Comparison of ENCODE assay signal across 8 mouse cellular contexts in genomic region chr17:47833029-47833627, GRCm38 (mm10). TPM values are rescaled to one million over a fixed set of nuclear protein-coding genes. Genes with fewer than 3 reads are reported as not detected.
DNase-seq lines count a peak whose midpoint lies in the region; ATAC-seq lines count a peak whose summit lies in the region.

No protein-coding gene starts in this region.

- H3K27ac ChIP-seq in neural tube, embryonic 11.5 days (ENCODE audit: low read depth, low read length): no peak overlapping the region
- peak overlapping the region; percentile 96 for H3K27ac ChIP-seq in embryonic facial prominence, embryonic 13.5 days
- peak overlapping the region; percentile 93 for H3K27ac ChIP-seq in limb, embryonic 15.5 days
- H3K27ac ChIP-seq in midbrain, embryonic 15.5 days: no peak overlapping the region

- intact Hi-C loops in heart, postnatal 36 days (cut with DNase I): no loop called here

- peak; percentile 54 for ATAC-seq in neural tube, embryonic 11.5 days (ENCODE audit: insufficient read depth, low FRiP score, low TSS enrichment)
- ATAC-seq in embryonic facial prominence, embryonic 13.5 days (ENCODE audit: insufficient number of reproducible peaks, insufficient read depth, low FRiP score, low TSS enrichment, low read depth): peak; percentile 64
- ATAC-seq in limb, embryonic 15.5 days (ENCODE audit: insufficient number of reproducible peaks, low FRiP score, low TSS enrichment, low read depth): peak; percentile 84
- ATAC-seq in midbrain, embryonic 15.5 days (replicated peaks): peak; percentile 63
- ATAC-seq in monocyte, adult 5-6 weeks (replicated peaks; ENCODE audit: insufficient number of reproducible peaks, low FRiP score, low TSS enrichment, poor library complexity, severe bottlenecking): no peak

- peak overlapping the region; percentile 95 for H3K4me2 ChIP-seq in neural tube, embryonic 11.5 days (ENCODE audit: low read depth)
- peak overlapping the region; percentile 90 for H3K4me2 ChIP-seq in embryonic facial prominence, embryonic 13.5 days
- H3K4me2 ChIP-seq in limb, embryonic 15.5 days: peak overlapping the region; percentile 54
- peak overlapping the region; percentile 99 for H3K4me2 ChIP-seq in midbrain, embryonic 15.5 days

- DNase-seq in neural tube, embryonic 11.5 days (ENCODE audit: low spot score): peak; percentile 75
- no peak for DNase-seq in neural tube, embryonic 10.5 days (ENCODE audit: extremely low spot score, low spot score)
- peak; percentile 36 to 47 for DNase-seq in heart, postnatal 36 days
- DNase-seq in yolk sac, embryonic 10.5 days (ENCODE audit: low spot score): peak; percentile 83

- H3K4me3 ChIP-seq in neural tube, embryonic 11.5 days (ENCODE audit: low read depth, low read length): peak overlapping the region; percentile 70
- peak overlapping the region; percentile 93 for H3K4me3 ChIP-seq in embryonic facial prominence, embryonic 13.5 days
- H3K4me3 ChIP-seq in limb, embryonic 15.5 days: peak overlapping the region; percentile 88
- peak overlapping the region; percentile 53 for H3K4me3 ChIP-seq in midbrain, embryonic 15.5 days

- peak overlapping the region; percentile 69 for H3K9ac ChIP-seq in neural tube, embryonic 11.5 days (ENCODE audit: low read length)
- peak overlapping the region; percentile 90 for H3K9ac ChIP-seq in embryonic facial prominence, embryonic 13.5 days
- H3K9ac ChIP-seq in limb, embryonic 15.5 days: peak overlapping the region; percentile 73
- peak overlapping the region; percentile 50 for H3K9ac ChIP-seq in midbrain, embryonic 15.5 days

- WGBS in neural tube, embryonic 11.5 days: under 1% methylated on average over 39 of the region's 45 CpGs
- WGBS in embryonic facial prominence, embryonic 13.5 days: under 1% methylated on average over 44 of the region's 45 CpGs
- WGBS in limb, embryonic 15.5 days: under 1% methylated on average over 42 of the region's 45 CpGs
- WGBS in midbrain, embryonic 15.5 days: under 1% methylated on average over 42 of the region's 45 CpGs

- no peaks in the 10 kb centered on the region for H3K9me3 ChIP-seq in neural tube, embryonic 11.5 days (ENCODE audit: control insufficient read depth, low read length)
- no peaks in the 10 kb centered on the region for H3K9me3 ChIP-seq in embryonic facial prominence, embryonic 13.5 days
- no peaks in the 10 kb centered on the region for H3K9me3 ChIP-seq in limb, embryonic 15.5 days
- H3K9me3 ChIP-seq in midbrain, embryonic 15.5 days: no peaks in the 10 kb centered on the region

- H3K27me3 ChIP-seq in neural tube, embryonic 11.5 days (ENCODE audit: control insufficient read depth, insufficient read depth, low read length): peaks cover 22% of the 10 kb centered on the region
- H3K27me3 ChIP-seq in embryonic facial prominence, embryonic 13.5 days: peaks cover 3% of the 10 kb centered on the region; the same call in 1 of the 2 replicates
- H3K27me3 ChIP-seq in limb, embryonic 15.5 days: 0 out of 2 replicates have a peak, but pooled peaks cover 6% of the 10 kb centered on the region
- peaks cover 43% of the 10 kb centered on the region for H3K27me3 ChIP-seq in midbrain, embryonic 15.5 days (replicated peaks)

- no peaks in the 10 kb centered on the region for H3K36me3 ChIP-seq in neural tube, embryonic 11.5 days (ENCODE audit: control insufficient read depth, insufficient read depth, low read length)
- peaks cover 20% of the 10 kb centered on the region; the same call in 1 of the 2 replicates for H3K36me3 ChIP-seq in embryonic facial prominence, embryonic 13.5 days
- H3K36me3 ChIP-seq in limb, embryonic 15.5 days: peaks cover 17% of the 10 kb centered on the region
- H3K36me3 ChIP-seq in midbrain, embryonic 15.5 days (replicated peaks): no peaks in the 10 kb centered on the region

- peaks cover 11% of the 10 kb centered on the region for H3K4me1 ChIP-seq in neural tube, embryonic 11.5 days (ENCODE audit: control insufficient read depth, insufficient read depth, low read length)
- H3K4me1 ChIP-seq in embryonic facial prominence, embryonic 13.5 days: peaks cover 52% of the 10 kb centered on the region
- H3K4me1 ChIP-seq in limb, embryonic 15.5 days: peaks cover 54% of the 10 kb centered on the region
- peaks cover 31% of the 10 kb centered on the region for H3K4me1 ChIP-seq in midbrain, embryonic 15.5 days

RNA-seq across cellular contexts. Expression of gene Mdfi, which starts 1.4 kb away (rescaled TPM):
- polyA plus RNA-seq in neural tube, embryonic 11.5 days (2014; fragmentation: Nextera tagmentation; extraction: Ambion mirVana): 43.4 and 50.3 TPM in 2 replicates
- 28.9 and 35.9 TPM in 2 replicates for polyA plus RNA-seq in embryonic facial prominence, embryonic 13.5 days (2015; fragmentation: Nextera tagmentation; extraction: Ambion mirVana)
- 1 to 10 TPM in 1 of 2 experiments, under 1 TPM in 1; 0.81 to 3.1 TPM for total RNA-seq in heart, postnatal 36 days (2021)
- 17.5 and 18.2 TPM in 2 replicates for polyA plus RNA-seq in limb, embryonic 15.5 days (2015; fragmentation: Nextera tagmentation; extraction: Ambion mirVana)
- polyA plus RNA-seq in midbrain, embryonic 15.5 days (2015; fragmentation: Nextera tagmentation; extraction: Ambion mirVana): 2.7 and 3.6 TPM in 2 replicates
- total RNA-seq in monocyte, adult 5-6 weeks (2017): not detected in 3 replicates

Comparison
In these comparisons a context has a peak if more than half of its experiments do, and no peak if none do; other contexts are left out.
1. H3K27ac ChIP-seq: peak in embryonic facial prominence, embryonic 13.5 days (single experiment) and limb, embryonic 15.5 days (single experiment); none in neural tube, embryonic 11.5 days (single experiment) and midbrain, embryonic 15.5 days (single experiment).
2. Peak in every context shown above with its lines, with median percentiles within 50 percentile points of each other: H3K4me2 ChIP-seq, H3K4me3 ChIP-seq and H3K9ac ChIP-seq.